Mouse (Mus musculus) layer of hippocampus, postnatal 14 days (tissue): ENCODE results near the gene Cenps. TPM values are rescaled to one million over a fixed set of nuclear protein-coding genes. Genes with fewer than 3 reads are reported as not detected.
A peak's percentile ranks its signal among the peaks of the same experiment; 100 is the strongest.

Source experiments
- DNase-seq, 2 experiments: peaks; one replicate each; pipeline ENCODE4 v3.0.0; 2021 to 2022; ENCODE audit warnings: low spot score in 2 of 2, mixed read lengths in 1 of 2
- total RNA-seq, 2 experiments: library from RNA; stranded (reverse); gene quantifications; 2 replicates each; pipeline ENCODE4 v1.2.3; 2021

The Cenps gene
- total RNA-seq, 2 experiments from 2014 or later = 18.4 to 20.3 TPM

DNA sequence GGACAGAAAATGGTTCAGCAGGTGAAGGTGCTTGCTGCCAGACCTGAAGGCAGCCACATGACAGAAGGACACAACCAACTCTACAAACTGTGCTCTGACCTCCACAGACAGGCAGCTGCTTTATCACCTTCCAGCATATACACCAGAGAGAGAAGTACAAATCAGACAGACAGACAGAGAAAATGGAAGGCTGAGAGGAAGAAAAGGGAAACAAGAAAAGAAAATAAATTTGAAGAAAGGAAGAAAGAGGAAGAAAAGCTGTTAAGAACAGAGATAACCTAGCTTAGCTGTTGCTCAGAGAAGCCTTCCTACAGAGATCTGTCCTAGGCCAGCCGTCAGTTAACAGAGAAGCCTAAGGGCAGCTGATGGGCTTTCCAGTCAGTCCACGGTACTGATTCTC, 21.8 kb upstream of the Cenps start:
- DNase-seq = no peak

DNA sequence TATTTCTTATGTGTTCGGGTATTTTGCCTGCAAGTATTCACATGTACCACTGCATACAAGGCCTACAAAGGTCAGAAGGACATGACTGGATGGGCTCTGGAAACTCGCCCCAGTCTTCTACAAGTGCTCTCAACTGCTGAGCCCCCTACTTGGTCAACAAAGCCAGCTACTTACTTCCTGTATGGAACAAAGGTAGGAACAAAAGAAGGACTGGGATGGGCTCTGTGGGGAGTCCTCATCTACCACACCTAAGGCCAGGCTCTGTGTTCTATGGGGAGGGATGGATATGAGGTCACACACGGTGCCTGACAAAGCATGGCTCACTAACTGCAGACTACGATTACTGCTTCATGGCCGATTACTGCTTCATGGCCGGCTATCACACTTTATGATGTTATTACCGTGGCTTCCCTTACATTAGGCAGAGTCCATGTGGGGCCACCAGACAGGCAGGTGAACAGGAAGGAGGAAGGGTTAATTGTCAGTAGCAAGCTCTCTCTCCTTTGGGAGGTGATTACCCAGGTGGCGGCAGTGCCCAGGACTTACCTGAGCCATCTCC, 20.1 kb upstream of the Cenps start:
- DNase-seq = no peak

DNA sequence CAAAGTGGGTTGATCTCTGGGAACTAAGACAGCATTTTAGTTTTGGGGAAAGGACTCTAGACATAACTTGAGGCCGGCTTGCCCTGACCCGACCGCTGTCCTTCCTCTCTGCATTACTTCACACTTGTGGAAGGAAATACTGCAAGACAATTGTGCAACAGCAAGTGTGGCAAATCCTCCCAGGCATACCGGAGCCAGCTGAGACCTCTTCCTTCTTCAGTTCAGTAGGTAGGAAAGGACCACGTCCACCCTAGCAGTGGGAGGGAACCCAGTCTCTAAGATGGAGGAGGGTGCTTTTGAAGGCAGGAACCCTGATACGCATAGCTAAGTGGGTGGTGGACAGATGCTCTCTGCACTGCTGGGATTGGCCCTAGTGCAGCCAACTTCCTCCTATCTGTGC, 18.3 kb upstream of the Cenps start:
- no peak for DNase-seq

DNA sequence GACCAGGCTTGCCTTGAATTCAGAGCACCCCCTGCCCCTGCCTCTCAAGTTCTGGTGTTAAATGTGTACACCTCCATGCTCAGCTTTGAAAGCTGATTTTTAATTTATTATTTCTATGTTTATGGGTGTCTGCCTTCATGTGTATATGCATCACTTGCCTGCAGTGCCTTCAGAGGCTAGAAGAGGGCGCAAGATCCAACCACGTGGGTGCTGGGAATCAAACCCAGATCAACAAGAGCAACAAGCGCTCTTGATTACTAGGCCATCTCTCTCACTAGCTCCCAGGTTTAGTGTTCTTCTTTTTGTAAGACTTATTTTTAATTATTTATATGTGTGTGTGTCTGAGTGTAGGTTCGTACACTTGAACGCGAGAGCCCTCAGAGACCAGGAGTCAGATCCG, 17.4 kb upstream of the Cenps start:
- no peak for DNase-seq

DNA sequence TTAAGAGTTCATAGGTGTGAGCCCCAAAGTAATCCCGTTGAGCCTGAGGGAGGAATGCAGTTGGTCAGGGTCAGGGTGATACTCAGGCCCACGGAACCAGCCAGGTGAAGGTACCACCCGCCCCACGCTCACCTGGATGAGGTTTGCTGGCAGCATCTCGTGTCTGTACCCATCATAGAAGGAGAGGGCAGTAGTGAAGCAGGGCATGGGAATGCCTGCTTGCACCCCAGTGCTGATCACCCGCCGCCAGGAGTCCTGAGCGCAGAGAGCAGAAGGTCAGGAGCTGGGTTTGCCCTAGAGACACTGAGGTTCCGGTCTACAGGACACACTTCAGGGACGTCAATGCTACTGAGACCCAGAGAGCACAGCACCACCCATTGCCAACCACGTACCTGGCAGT, 13.3 kb upstream of the Cenps start:
- DNase-seq = no peak

DNA sequence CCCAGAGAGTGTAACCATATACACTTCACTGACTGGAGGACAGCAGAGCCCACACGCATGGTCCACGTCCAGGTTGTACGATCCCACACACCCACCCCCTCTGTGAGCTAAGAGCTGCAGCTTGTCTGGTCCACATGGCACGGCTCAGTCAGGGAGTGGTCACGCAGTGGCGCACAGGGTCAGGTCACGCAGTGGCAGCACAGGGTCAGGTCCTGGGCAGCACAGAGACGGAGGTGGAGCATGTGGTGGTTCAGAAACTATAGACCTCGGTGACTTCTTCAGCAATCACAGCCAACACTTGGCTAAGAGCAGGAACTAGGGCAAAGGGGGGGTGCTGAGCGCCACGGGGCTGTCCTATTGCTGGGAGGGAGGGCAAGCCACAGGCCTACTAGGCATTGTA, 12.8 kb upstream of the Cenps start:
- no peak for DNase-seq

DNA sequence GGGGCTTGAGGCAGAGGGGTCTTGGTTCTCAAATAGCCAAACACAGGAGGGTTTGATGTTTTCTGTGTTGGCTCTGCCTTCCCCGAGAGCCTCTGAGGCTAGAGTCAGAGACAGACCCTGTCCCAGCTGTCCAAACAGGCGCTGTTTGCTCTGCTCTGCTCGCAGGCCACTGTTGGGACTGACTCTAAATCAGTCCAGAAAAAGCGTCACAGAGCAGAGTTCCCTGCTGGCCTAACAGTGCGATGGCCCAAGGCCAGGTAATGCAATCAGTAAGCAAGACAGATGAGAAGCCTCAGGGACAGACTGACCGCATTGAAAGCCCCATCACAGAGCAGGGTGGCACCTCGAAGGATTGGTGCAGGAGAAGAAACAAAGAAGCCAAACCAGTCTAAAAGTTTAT, 12.2 kb upstream of the Cenps start:
- no peak for DNase-seq

DNA sequence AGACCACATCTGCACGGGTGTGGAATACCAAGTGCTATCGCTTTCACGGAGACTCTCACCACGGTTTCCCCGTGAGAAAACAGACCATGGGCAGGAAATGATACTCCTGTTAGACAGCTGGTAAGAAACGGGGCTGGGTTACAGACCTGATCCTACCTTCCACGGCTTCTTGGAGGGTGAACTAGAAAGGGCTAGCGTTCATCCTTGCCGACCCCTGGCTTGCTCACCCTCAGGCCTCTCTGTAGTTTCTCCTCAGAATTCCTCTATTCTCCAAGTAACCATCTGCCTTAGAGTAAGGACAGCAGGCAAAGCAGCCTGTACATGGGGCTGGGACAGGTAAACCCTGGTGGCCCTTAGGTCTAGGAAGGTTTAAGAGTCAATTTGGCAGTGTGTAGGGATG, 11.8 kb upstream of the Cenps start:
- DNase-seq = no peak

DNA sequence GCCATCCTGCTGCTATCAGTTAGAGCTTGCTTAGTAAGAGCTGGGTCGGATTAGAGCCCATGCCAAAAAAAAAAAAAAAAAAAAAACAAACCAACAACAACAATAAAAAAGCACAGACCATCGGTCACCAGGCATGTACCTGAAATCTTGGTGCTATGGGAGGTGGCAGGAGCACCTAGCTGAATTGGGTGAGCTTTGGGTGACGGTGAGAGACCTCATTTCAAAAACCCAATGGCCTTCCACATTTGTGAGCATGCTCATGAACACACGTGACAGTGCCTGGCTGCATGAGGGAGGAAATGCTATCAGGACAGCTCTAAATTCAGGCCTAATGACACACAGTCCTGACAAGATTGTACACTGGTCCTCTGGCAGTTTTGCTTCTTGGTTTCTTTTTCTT, 10.7 kb upstream of the Cenps start:
- DNase-seq = no peak

DNA sequence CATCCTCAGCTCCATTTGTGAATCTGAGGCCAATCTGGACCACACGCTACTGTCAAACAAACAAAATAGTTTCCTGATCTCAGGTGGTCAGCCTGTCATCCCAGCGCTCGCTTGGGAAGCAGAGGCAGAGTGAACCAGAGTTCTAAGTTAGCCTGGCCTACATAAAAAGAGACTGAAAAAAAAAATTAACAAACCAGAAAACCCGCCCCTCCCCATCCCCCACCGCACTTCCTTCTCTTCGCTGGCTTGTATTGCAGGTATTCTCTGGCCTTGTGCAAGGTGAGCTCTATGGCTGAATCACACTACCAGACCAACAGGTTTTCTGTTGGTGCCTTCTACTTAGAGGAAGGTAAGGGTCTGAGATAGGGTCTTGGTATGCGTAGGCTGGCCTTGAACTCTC, 10.1 kb upstream of the Cenps start:
- no peak for DNase-seq

DNA sequence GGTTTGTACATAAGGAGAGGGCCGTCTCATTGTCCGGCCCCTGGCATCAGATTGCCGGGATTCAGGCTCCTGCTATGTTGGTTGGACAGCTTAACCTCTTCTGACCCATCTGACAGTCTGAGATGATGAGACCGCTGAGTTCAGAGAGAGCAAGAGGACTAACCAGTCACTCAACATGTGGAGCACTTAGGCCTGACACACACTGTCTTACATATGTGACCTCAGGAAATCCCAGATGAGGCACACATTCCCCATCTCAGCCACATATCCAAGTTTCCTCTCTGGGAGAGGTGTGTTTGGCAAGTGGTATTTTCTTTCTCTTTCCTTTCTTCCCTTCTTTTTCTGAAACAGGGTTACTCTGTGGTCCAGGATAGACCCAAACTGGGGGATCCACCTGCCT, 7.7 kb upstream of the Cenps start:
- DNase-seq = no peak

DNA sequence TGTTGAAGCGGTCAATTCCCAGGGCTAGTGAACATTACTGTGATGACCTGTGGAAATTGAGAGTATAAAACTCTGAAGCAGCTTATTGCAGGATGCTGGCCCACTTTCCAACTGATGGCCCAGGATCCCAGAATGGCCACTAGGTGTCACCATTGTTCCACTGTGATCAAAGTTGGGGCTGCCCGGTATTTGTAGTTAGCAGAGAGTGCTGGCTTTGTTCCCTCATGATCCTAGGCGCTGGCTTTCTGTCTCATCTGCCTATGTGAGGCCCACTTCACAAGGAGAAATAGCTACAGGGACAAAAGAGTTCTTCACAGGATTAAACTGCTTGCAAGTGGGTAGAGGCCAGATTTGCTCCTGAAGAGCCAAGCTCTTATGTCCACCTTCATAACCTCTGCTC, 7.0 kb upstream of the Cenps start:
- DNase-seq = peak; percentile 80 to 91

DNA sequence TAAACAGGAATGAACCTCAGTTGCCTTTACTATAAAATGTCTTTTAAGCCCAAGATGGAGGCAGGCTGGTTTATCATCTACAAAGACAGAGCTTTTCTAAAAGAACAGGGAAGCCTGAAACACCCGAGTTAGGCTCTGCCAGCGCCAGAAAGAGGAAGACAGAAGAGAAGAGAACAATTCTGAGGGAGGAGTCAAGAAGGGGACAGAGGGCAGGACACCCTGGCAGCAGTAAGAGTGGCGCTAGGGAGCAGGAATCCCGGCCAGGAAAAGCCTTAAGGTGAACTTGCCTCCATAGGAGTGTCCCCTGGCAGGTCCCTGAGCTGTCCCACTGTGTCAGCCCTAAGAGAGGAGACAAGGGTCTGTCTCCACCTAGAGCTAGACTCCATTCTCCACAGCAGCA, 6.2 kb upstream of the Cenps start:
- no peak for DNase-seq

DNA sequence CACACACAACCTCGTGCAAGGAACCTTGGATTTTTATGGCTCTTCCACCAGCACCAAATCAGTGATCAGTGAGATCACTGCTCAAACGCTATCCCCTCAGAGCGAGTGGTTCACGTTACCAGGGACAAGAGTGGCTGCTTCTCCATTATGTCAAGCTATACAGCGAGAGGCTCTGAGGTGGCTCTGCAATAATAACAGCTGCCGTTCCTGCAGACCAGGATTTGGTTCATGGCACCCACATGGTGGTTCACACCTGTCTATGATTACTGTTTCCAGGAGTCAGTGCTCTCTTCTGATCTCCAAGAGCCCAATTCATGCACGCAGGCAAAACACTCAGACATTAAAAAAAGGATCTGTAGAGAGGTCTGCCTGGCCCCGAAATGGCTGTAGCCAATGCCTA, 1.1 kb upstream of the Cenps start:
- DNase-seq = no peak

DNA sequence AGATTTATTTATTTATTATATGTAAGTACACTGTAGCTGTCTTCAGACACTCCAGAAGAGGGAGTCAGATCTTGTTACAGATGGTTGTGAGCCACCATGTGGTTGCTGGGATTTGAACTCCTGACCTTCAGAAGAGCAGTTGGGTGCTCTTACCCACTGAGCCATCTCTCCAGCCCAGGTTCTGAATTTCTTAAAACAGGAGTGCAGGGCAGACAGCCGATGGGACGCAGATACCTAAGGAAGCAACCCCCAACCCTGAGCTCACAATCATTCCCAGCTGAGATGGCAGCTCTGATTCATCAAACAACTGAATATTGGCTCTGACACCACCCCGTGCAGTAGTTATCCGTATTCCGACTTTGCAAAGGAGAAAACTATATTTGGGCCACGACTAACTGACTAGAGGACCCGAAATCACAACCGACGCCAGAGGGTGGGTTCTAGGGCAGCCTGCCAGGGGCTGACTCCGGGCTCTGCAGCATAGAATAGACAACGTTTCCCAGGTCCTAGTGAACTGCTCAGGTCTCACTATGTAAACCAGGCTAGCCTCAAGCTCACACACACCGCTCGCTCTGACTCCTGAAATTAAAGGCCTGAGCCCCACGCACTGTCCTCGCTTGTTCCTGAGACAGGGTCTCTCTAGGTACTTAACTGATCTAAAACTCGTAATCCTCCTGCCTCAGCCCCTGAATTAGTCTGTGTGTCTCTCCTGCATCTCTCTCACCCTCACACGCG, 1.1 kb downstream of the Cenps start:
- DNase-seq = no peak

DNA sequence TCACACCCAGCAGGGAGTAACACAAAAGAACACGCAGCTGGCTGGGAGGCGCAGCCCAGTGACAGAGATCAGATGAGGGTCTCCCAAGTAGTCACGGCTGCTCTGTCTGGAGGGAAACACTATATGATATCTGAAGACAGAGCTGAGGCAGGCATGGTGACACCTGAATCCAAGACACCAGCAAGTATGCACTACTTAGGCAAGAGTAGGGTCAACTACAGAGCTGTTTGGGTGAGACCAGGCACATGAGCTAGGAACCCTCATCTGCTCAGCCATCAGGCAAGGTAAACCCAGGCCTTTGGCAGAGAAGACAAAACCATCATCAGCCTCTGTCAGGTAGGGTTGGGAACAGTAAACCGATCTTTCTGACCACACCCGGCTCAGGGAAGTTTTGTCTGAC, 4.0 kb downstream of the Cenps start:
- DNase-seq = no peak

DNA sequence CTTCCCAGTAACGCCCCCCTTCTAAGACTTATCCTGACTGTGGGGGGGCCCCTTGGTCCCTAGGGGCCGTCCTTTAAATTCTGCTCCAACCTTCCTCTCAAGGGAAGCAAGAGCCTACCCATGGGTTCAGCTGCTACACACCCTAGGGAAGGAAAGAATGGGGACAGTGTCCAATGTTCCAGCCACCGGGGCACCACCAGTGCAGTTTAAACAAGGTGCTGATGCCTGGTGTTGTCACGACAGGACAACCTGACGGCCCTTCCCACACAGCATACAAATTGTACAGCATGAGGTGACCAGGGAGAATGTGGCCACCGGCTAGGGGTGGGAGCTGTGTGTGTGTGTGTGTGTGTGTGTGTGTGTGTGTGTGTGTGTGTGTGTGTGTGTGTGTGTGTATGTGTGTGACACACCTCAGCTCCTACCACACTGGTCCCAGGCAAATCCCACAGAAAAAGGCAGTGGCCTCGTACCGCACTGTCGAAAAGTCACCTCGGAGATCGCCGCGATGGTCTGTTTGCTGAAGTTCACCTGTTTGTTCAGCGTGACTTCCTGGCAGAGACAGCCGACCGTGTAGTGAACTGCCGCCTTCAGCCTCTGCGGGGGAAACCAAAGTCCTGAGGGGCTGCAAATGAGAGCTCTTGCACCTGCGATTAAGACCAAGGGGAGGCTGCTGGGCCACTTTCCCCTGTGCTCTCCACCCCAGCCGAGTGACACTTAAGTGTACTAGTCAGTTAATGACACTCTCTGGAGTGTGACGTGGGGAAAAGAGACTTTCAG, 5.5 kb downstream of the Cenps start:
- DNase-seq = no peak

DNA sequence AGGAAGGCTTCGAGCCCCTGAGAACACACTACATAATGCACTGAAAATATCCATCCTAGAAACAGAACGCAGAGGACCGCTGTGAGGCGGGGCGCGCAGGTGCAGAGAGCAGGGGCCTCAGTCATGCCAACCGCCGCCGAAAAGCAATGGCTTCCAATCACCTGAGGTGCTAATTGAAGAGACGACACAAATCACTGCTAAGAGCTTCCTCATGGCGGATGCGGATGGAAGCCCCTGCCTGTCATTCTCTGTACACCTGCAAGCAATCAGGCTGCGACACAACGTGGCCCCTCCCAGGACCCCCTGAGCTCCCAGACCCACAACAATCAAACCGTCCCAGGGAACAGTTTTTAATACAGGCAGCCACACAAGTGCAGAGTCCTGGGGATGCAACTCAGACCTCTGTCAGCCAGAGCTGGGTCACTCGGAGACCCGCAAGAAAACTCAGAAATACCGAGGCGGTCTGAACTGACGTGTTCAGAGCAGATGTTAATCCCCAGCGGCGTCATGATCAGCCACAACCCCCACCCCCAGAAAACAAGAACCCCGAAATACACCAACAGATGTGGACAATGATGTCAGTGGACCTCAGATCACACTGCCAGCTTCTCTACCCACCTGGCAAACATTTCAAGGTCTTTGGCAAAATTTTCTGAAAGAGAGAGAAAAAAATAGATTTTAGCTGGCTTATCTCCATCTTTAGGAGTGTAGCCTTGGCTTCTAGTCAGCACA, 6.2 kb downstream of the Cenps start:
- no peak for DNase-seq

DNA sequence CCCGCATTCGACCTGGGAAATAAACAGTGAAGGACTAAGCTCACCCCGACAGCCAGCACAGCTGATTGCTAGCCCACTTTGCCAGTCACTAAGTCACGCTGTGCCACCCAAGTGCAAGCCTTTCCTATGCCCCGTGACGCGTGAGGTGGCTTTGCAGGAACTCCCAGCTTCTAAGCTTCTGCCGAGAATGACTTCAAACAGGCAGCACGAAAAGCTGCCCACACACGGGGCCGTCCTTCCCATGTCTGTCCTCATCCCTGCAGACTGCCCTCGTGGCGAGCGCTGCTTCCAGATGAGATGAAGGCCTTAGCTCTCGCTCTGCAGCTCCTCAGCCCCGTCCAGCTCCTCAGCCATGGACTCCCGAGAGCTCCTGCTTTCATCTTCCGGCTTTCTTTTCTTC, 9.0 kb downstream of the Cenps start:
- no peak for DNase-seq

DNA sequence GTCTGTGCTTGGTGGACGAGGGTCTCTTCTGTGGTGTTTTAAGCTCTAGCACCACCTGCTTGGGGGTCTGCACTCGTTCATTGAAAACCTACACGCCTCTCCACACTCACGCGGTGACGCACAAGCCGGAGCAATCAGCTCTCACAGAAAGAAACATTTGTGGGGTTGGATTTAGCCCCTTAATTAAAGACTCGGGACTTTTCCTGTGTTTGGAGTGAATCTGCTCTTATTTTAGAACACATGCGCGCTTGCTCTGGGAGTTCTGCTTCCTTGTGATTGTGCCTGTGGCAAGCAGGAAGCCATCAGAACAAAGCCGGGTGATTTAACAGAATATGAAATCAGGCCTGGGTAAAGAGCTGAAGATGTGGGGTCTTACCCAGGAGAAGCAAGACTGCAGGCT, 10.8 kb downstream of the Cenps start, which contains the start of gene Cort:
Gene Cort, minus strand, starts transcription at position 101 of the 400 bp plus-strand sequence.
- peak in 1 of 2 experiments; percentile 25 for DNase-seq

DNA sequence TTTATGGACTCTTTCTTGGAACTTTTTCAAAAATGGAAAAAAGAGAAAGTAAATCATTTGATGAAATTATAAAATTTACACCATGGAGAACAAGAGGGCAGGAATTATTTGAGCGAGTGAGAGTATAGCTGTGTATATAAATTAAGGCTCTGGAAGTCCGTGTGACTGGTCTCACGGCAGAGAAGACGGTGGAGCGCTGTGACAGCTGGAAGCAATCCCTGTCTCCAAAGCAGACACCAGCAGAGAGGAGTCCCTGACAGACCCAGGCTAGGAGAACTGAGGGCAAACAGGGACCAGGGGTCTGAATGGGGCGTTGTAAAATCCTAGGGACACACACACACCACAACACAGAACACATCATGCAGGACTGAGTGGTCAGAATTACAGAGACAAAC, 11.3 kb downstream of the Cenps start:
- no peak for DNase-seq
